Mouse (Mus musculus) heart, postnatal 0 days (tissue): ENCODE results near the gene Dad1.

Source experiments
- CTCF ChIP-seq: IDR thresholded peaks from 2 replicates; pipeline ENCODE4 v1.5.1; 2016; ENCODE audit warnings: antibody characterized with exemption, control low read depth, low read depth
- EP300 ChIP-seq: IDR thresholded peaks from 2 replicates; pipeline ENCODE4 v1.6.1; 2016; ENCODE audit warnings: antibody characterized with exemption, low read depth

DNA sequence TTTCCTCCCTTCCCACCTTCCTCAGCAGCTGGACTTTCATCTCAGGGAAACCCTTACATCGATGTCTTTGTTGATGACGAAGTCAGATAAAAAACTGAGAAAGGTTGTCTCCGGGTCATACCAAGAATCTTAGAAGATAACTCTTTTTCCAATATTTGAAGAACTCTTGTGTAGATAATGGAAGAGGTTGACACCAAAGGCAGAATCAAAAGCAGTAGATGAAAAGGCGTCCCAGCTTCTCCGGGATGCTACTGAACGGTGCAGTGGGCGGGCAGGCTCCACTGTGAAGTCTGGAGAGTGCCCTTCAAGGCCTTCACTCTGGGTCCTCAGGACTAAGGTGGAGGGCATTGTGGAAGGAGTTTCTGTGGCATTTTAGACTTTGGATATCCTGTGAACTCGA lies 54.2 kb downstream of the Dad1 start:
- no peak for TF ChIP-seq EP300
- no peak for TF ChIP-seq CTCF
